Mouse (Mus musculus): ENCODE measurements around the gene Myo9a.

The Myo9a gene

DNA sequence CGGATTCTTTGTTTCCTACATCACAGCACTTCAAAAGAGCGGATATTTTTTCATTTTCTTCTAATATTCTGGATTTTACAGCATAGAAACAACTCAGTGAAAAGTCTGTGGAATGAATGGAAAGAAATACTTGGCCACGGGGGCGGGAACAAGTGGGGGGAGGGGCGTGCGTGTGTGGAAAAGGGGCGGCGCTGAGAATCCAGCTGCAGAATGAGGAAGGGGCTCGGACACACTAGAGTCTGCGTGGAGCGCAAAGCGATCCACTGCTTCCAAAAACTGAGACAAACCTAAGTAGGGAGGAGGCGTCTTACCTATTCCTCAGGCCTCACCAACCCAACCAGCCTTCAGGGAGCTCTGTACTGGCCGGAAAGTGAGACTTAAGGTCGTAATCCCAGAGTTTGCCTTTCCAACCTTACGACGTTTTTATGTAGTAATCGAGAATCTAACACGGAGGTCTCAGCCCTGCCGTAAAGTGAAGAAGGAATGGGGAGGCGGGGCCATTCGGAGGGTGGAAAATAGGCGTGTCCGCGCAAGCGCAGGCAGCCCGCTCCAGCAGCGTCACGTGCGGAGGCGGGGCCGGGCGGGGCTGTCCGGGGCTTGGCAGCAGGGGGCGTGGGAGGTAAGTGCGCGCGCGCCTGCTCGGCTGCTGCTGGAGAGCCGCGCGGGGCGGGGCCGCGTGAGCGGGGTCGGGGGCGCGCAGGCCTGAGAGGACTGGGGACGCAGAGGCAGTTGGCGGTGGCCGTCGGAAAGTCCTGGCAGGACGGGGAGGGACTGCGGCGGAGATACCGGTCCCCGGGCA is at the start of gene Myo9a, which contains the start of gene Senp8:
Myo9a (plus strand) TSS at position 630 of the 799 bp plus-strand sequence.
Senp8 (minus strand) TSS at position 444 of the 799 bp plus-strand sequence.
- DNase-seq = peak; percentile 98

GRCm38 (mm10) chr9:59701094-59701493 is 49.6 kb upstream of the Myo9a start:
- peak; percentile 72 to 80 for DNase-seq

GRCm38 (mm10) chr9:59703099-59703498 is 47.6 kb upstream of the Myo9a start:
- no peak for DNase-seq

DNA sequence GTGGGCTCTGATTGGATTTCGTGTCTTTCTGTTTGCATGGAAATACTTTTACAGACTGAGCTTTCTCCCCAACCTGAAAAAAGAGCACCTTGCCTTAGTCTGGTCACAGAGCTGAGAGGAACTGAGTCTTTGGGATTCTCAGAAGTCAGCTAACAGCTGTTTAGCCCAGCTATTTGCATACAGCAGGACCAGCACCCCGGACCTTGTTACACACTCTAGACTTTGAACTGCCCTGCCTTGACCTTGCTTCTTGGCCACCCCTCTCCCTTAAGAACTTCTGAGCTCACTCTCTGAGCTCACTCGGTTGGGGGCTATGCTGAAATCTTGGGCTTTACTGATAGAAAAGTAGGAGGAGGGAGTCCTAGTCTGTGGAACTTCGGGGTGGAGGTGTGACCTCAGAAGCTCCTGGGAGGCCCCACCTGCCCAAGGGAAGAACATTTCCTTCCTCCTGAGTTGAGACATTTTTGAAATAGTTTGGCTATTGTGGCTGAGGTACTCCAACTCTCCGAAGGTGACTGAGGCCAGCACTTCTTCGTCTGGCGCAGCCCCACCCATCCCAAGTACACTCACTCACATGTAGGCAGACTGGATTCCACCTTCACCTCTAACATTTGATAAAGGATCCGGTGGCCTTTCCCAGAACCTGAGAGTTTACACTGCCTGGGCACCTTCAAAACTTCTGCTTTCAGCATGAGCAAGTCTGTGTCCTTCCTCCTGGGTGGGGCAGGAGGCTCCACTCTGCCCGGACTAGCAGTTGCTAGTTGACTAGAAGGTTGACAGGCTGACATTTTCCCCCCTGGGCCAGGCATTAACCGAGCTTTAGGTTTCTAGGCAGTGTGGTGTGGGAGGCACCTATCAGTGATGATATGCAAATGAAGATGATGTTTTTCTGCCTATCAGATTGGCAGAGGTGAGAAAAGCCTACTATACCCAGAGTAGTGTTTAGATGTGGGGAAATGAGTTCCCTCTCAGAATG is 43.6 kb upstream of the Myo9a start:
- DNase-seq = peak; percentile 84 to 89

DNA sequence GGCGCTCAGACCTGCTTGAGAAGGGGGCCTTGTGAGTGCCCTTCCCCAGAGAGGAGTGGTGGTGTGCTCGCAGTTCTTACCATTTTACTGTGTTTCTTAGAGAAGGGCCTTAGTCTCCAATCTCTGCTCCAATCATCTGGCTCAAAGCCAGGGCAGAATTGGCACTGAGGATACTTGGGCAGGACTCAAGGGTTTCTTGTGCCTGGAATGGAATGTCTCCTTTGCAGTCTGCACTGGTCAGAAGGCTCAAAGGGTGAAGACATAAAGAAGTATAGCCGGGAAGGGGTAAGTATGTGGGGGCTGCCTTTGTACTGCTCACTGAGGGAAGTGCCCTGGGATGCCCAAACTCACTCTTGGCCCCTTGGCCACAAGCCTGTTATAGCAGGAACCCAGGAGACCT is 41.5 kb upstream of the Myo9a start:
- peak; percentile 88 to 92 for DNase-seq

DNA sequence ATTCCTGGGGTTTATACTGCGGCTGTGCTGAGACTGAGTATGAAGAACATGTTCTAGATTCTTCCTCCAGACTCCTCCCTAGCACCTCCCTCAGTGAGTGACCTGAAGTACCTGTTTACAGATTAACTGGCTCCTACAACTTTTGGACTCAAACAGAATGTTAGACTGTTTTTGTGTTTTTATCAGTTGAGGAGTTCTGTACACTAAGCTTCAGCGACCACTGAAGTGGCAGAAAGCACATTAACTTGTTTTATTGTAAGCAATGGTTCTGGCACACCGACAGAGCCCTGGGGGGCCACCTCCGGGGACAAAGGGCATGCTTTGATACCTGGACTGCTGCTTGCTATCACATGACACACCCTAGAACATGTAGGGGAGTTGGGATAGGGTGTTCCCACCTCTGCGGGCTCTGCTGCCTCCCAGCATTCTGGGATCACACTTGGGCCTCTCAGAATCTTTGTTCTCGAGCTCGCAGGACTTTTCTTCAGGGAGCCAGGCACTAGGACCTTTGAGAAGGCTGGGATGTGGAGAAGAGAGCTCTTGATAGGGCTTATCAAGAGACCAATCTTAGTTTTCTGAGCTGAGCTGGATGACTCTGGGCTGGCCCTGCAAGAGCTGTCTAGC is 34.3 kb upstream of the Myo9a start:
- peak; percentile 61 to 79 for DNase-seq

- peak; percentile 36 to 55 for DNase-seq
Measured at GRCm38 (mm10) chr9:59718237-59718636, 32.5 kb upstream of the Myo9a start.

GRCm38 (mm10) chr9:59721144-59721543 is 29.6 kb upstream of the Myo9a start:
- DNase-seq = no peak

DNA sequence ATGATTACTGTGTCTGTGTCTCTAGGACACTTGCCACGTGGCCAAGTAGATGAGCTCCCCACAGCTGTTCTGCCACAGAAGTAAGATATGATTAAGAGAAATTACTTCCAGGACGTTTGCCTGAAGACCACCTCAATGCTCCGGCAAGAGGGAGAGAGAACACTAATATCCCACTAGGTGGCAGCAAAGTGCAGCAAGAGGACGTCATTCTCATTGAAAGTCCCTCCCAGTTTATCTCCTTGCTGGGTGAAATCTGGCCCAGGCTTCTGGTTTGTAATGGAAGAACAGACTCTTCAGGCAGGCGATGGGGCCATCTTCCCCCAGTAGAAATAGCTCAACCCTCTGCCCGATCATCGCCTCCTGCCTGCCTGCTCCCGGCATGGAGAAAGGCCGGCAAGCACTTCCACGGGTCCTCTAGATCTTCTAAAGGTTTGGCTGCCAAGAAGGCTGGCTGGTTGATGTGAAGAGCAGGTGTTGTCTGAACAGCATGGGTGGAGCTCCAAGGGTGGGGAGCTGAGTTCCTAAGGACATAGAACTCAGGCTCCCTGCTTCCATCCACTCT is 27.5 kb upstream of the Myo9a start:
- peak; percentile 71 to 83 for DNase-seq

- DNase-seq = peak; percentile 53 to 63
Measured at GRCm38 (mm10) chr9:59723791-59724442, 26.8 kb upstream of the Myo9a start.

- peak in 1 of 2 experiments; percentile 54 for DNase-seq
Measured at GRCm38 (mm10) chr9:59725515-59725914, 25.2 kb upstream of the Myo9a start.

DNA sequence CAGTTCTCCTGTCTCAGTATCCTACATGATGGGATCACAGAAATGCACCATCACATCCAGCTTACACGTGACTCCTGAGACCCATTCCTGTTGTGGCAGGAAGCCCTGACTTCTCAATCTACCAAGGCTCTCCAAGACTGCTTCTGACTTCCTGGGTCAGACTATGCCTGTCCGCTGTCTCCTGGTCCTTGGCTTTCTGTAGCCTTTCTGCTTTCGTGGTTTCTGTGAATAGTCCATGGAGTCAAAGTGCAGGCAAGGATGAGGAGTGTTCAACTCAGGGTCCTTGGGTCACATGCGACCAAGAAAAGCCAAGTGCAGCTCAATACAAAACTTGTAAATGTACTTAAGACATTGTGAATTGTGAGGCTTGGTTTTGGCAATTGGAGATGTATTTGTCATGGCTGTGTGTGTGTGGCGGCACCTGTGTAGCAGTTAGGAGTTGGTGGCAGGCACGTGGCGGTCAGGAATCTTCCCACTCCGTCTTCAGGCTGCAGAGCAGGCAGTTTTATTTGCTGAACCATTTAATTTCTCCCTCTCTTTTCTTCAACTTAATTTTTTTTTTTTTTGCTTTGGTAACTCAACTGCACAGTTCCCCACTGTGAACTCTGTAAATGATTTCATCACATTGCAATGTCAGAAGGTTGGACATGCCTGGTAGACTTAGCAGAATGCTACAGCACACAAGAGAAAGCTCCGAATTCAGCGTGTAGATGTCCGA is 23.0 kb upstream of the Myo9a start:
- DNase-seq = no peak

- no peak for DNase-seq
Measured at GRCm38 (mm10) chr9:59731136-59731535, 19.6 kb upstream of the Myo9a start.

GRCm38 (mm10) chr9:59733075-59733474 is 17.6 kb upstream of the Myo9a start:
- DNase-seq = no peak

DNA sequence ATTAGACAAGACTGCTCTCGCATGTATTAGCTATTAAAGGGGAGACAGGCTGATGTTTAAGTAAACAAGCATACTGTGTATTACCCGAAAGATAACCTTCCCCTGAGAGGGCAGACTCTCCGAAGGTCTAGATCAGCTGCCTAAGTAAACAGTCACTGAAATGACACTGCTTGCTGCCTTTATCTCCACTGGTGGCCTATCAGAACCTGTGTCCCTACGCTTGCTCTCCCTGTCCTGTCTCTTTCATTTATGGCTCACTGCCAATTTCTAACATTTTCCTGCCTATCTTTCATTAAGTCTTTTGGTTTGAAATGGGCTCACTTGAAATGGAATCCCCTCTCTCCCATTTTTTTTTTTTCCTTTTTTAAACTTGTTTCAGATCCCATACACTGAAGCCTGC is 15.3 kb upstream of the Myo9a start:
- no peak for DNase-seq

- DNase-seq = no peak
Measured at GRCm38 (mm10) chr9:59740593-59740992, 10.1 kb upstream of the Myo9a start.

DNA sequence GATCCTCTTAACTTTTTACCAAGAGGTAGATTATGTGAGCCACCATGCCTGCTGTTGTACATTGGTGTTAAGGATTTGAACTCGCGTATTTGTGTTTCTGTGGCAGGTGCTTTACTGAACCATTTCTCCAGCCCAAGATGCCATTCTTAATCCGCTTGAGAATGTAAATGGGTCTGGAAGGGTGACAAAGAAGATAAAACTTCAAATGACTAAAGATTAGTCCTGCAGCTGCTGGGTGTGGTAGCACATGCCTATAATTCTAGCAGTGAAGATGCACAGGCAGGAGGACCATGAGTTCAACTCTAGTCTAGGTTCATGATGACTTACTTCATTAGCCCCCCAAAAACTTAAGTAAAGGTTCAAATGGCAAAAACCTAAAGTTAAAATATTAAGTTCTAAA is 6.8 kb upstream of the Myo9a start:
- DNase-seq = no peak

- DNase-seq = no peak
Measured at GRCm38 (mm10) chr9:59748387-59748786, 2.3 kb upstream of the Myo9a start.

DNA sequence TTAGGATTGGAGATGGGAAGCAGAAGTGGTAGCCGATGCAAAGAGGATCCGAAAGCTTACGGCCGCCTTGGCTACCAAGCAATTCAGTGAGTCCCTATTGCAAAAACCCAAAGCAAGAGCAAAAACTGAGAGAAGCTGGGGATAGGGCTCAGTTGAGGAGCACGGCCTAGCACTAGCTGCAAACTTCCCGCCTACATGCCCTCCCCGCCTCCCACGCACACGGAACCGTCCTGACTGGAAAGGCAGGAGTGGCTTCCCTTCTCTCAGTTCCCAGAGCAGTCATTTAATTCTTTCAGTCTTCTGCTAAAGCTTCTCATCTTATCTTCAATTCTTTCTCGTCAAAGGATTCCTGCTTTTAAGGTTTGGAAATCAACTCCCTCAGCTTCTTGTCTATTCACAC is 1.7 kb upstream of the Myo9a start:
- peak; percentile 29 to 49 for DNase-seq

DNA sequence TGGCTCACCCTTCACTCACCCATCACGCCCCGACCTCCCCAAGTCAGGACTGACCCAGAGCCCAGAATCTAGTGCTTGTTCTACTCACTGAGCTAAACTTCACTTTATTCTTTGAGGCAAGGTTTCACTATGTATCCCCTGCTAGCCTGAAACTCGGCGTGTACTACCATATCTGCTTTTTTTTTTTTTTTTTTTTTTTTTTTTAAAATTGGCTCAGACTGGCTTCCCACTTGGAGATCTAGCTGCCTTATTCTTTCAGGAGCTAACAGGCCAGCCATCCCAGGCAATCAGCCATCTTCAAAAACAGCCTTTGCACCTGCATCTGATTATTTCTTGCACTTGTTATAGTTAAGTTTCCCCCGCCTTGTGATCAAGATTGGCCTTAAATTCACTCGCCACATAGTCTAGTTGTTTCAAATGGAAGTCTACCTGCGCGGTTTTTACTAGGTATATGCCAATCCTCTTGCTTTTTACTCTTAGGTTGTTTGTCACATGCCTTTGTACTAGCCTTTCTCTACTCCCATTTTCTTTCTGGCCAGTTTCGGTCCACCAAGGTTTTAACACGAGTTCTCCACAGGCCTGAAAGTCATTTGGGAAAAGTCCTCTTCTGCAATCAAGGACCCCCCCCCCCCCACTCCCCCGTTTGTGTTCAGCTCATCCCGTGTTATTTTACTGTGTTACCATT is 973 bp upstream of the Myo9a start:
- DNase-seq = no peak

- DNase-seq = peak; percentile 93
Measured at GRCm38 (mm10) chr9:59751066-59751581, 428 bp downstream of the Myo9a start.

All from lung, adult 18-20 months (tissue).